Comparison of ENCODE assay signal across 10 mouse cellular contexts in the genomic region with DNA sequence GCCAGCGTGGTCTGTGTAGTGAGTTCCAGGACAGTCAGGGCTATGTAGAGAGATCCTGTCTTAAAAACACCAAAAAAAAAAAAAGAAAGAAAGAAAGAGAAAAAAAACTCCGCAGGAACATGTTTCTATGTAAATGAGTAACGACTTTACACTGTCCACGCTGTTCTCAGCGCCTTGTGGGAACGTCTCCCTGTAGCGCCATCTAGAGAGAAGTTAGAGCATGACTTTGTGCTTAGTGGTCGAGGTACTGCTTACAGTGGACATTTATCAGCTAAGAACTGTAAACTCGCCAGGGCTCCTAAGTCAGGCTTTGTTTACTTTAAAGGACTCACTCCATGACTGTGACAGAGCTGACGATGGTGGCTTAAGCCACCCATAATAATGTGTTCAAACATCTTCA. TPM values are rescaled to one million over a fixed set of nuclear protein-coding genes. Genes with fewer than 3 reads are reported as not detected.
DNase-seq lines count a peak whose midpoint lies in the region; ATAC-seq and TF ChIP-seq lines count a peak whose summit lies in the region.
"Had no signal": no experiment of that assay in that cellular context is flagged by ENCODE, and none has a peak within 500 bp of the region (broad histone marks: within the 10 kb centered on the region; RNA-seq: fewer than 3 reads in every experiment).

No protein-coding gene starts in this region.

- H3K36me3 ChIP-seq in kidney, adult 2 months (ENCODE audit: control insufficient read depth, insufficient read depth, low read length), result peaks cover 5% of the 10 kb centered on the region; the same call in 1 of the 2 replicates
- peaks cover 79% of the 10 kb centered on the region for H3K36me3 ChIP-seq in kidney, embryonic 14.5 days (ENCODE audit: control insufficient read depth, insufficient read depth, low read length)
- H3K36me3 ChIP-seq in midbrain, postnatal 0 days (ENCODE audit: insufficient read depth, low read length), result peaks cover 69% of the 10 kb centered on the region
- peaks cover 93% of the 10 kb centered on the region for H3K36me3 ChIP-seq in midbrain, embryonic 13.5 days

- no peaks in the 10 kb centered on the region for H3K9me3 ChIP-seq in kidney, embryonic 14.5 days (ENCODE audit: control insufficient read depth, low read length)
- H3K9me3 ChIP-seq in midbrain, postnatal 0 days (ENCODE audit: low read length), result no peaks in the 10 kb centered on the region
- no peaks in the 10 kb centered on the region for H3K9me3 ChIP-seq in midbrain, embryonic 13.5 days

- no peak for TF ChIP-seq POLR2A in kidney, adult 2 months (IDR thresholded peaks at IDR 0.05; ENCODE audit: low read depth, low read length)

- ATAC-seq in kidney, embryonic 14.5 days (ENCODE audit: low FRiP score, low TSS enrichment), result no peak
- no peak for ATAC-seq in midbrain, postnatal 0 days (ENCODE audit: low FRiP score)
- ATAC-seq in midbrain, embryonic 13.5 days, result no peak
- peak; percentile 59 for ATAC-seq in megakaryocyte-erythroid progenitor cell, adult 5-6 weeks (replicated peaks; ENCODE audit: low FRiP score, low TSS enrichment, poor library complexity, severe bottlenecking)
- ATAC-seq: forebrain, embryonic 16.5 days had no signal

- no peak overlapping the region for H3K4me3 ChIP-seq in kidney, adult 2 months (ENCODE audit: insufficient read depth, low read depth, low read length)
- no peak overlapping the region for H3K4me3 ChIP-seq in kidney, embryonic 14.5 days (ENCODE audit: low read length)
- no peak overlapping the region for H3K4me3 ChIP-seq in midbrain, postnatal 0 days (ENCODE audit: low read depth, low read length)
- no peak overlapping the region for H3K4me3 ChIP-seq in midbrain, embryonic 13.5 days (replicated peaks)

- H3K9ac ChIP-seq in kidney, embryonic 14.5 days (ENCODE audit: low read depth, low read length), result no peak overlapping the region
- H3K9ac ChIP-seq in midbrain, postnatal 0 days (replicated peaks; ENCODE audit: low read length, poor library complexity, severe bottlenecking), result no peak overlapping the region
- H3K9ac ChIP-seq in midbrain, embryonic 13.5 days (replicated peaks), result no peak overlapping the region

- no peak overlapping the region for H3K4me2 ChIP-seq in kidney, embryonic 14.5 days (replicated peaks; ENCODE audit: low read depth, low read length)
- no peak overlapping the region for H3K4me2 ChIP-seq in midbrain, postnatal 0 days (ENCODE audit: low read depth, low read length, poor library complexity, severe bottlenecking)
- H3K4me2 ChIP-seq in midbrain, embryonic 13.5 days (replicated peaks), result no peak overlapping the region

- H3K27ac ChIP-seq in kidney, adult 2 months (ENCODE audit: insufficient read depth, low read depth, low read length), result no peak overlapping the region
- no peak overlapping the region for H3K27ac ChIP-seq in kidney, embryonic 14.5 days (ENCODE audit: low read depth, low read length)
- H3K27ac ChIP-seq in midbrain, postnatal 0 days (ENCODE audit: low read depth, low read length), result no peak overlapping the region
- no peak overlapping the region for H3K27ac ChIP-seq in midbrain, embryonic 13.5 days

- DNase-seq in adrenal gland, postnatal 10 days, result peak; percentile 23
- DNase-seq in adrenal gland, postnatal 4 days (ENCODE audit: low spot score in 2 of 2), result no peak
- DNase-seq in kidney, adult 2 months, result peak; percentile 31
- peak; percentile 25 for DNase-seq in midbrain, postnatal 0 days (ENCODE audit: low spot score)
- no peak for DNase-seq in frontal cortex, postnatal 14 days (ENCODE audit: low spot score in 2 of 2)
- DNase-seq: kidney, adult 8-10 months had no signal

- TF ChIP-seq CTCF in kidney, adult 2 months (conservative IDR thresholded peaks at IDR 0.05; ENCODE audit: insufficient read depth, insufficient read length, low read depth, low read length), result peak; percentile 55
- TF ChIP-seq CTCF in midbrain, postnatal 0 days (IDR thresholded peaks at IDR 0.05), result peak; percentile 33

- no peaks in the 10 kb centered on the region for H3K27me3 ChIP-seq in kidney, adult 2 months (replicated peaks; ENCODE audit: control insufficient read depth, insufficient read depth, low read length)
- H3K27me3 ChIP-seq in kidney, embryonic 14.5 days (ENCODE audit: control insufficient read depth, insufficient read depth, low read length), result no peaks in the 10 kb centered on the region
- H3K27me3 ChIP-seq in midbrain, postnatal 0 days (ENCODE audit: insufficient read depth, low read length), result no peaks in the 10 kb centered on the region
- no peaks in the 10 kb centered on the region for H3K27me3 ChIP-seq in midbrain, embryonic 13.5 days

- WGBS in kidney, adult 2 months, result 50% methylated on average over 10 of the region's 10 CpGs
- 80% methylated on average over 10 of the region's 10 CpGs for WGBS in kidney, embryonic 14.5 days
- 78% methylated on average over 10 of the region's 10 CpGs for WGBS in midbrain, postnatal 0 days
- WGBS in midbrain, embryonic 13.5 days, result 77% methylated on average over 10 of the region's 10 CpGs

- H3K4me1 ChIP-seq in kidney, adult 2 months (ENCODE audit: control insufficient read depth, insufficient read depth, low read length), result no peaks in the 10 kb centered on the region
- no peaks in the 10 kb centered on the region for H3K4me1 ChIP-seq in kidney, embryonic 14.5 days (ENCODE audit: control insufficient read depth, insufficient read depth, low read length)
- no peaks in the 10 kb centered on the region for H3K4me1 ChIP-seq in midbrain, postnatal 0 days (ENCODE audit: insufficient read depth, low read length)
- no peaks in the 10 kb centered on the region for H3K4me1 ChIP-seq in midbrain, embryonic 13.5 days (replicated peaks)

RNA-seq across cellular contexts. Expression of a gene that starts 14.2 kb away (rescaled TPM):
- total RNA-seq in adrenal gland, postnatal 10 days (2021), result 10 to 100 TPM; 64.5 to 71.2 TPM
- 10 to 100 TPM; 57.3 to 64.4 TPM for total RNA-seq in adrenal gland, postnatal 4 days (2021)
- 404 and 464 TPM in 2 replicates for polyA plus RNA-seq in kidney, adult 2 months (2012; rRNA removed)
- polyA plus RNA-seq in kidney, embryonic 14.5 days (2014; fragmentation: Nextera tagmentation; extraction: Ambion mirVana), result 18.2 and 31.6 TPM in 2 replicates
- 78.2 and 91.7 TPM in 2 replicates for total RNA-seq in midbrain, postnatal 0 days (2014; rRNA removed)
- 64.9 and 68.8 TPM in 2 replicates for polyA plus RNA-seq in midbrain, postnatal 0 days (2015; fragmentation: Nextera tagmentation; extraction: Ambion mirVana)
- 37.4 and 37.6 TPM in 2 replicates for polyA plus RNA-seq in midbrain, embryonic 13.5 days (2015; fragmentation: Nextera tagmentation; extraction: Ambion mirVana)
- 8.0 and 10.5 TPM in 2 replicates for total RNA-seq in megakaryocyte-erythroid progenitor cell, adult 5-6 weeks (2014; fragmentation: Nextera tagmentation)
- total RNA-seq in megakaryocyte-erythroid progenitor cell, adult 5-6 weeks (2017), result 14.2 and 21.4 TPM in 2 replicates

RNA-seq across cellular contexts. Expression of a gene that starts 16.7 kb away (rescaled TPM):
- 100 to 1,000 TPM in 1 of 2 experiments, 10 to 100 TPM in 1; 93.5 to 108 TPM for total RNA-seq in adrenal gland, postnatal 10 days (2021)
- total RNA-seq in adrenal gland, postnatal 4 days (2021), result 100 to 1,000 TPM in 1 of 2 experiments, 10 to 100 TPM in 1; 98.2 to 108 TPM
- polyA plus RNA-seq in kidney, adult 2 months (2012; rRNA removed), result 9.7 and 13.0 TPM in 2 replicates
- polyA plus RNA-seq in kidney, embryonic 14.5 days (2014; fragmentation: Nextera tagmentation; extraction: Ambion mirVana), result 111 and 175 TPM in 2 replicates
- 71.7 and 94.7 TPM in 2 replicates for total RNA-seq in midbrain, postnatal 0 days (2014; rRNA removed)
- polyA plus RNA-seq in midbrain, postnatal 0 days (2015; fragmentation: Nextera tagmentation; extraction: Ambion mirVana), result 109 and 119 TPM in 2 replicates
- 142 and 144 TPM in 2 replicates for polyA plus RNA-seq in midbrain, embryonic 13.5 days (2015; fragmentation: Nextera tagmentation; extraction: Ambion mirVana)
- total RNA-seq in megakaryocyte-erythroid progenitor cell, adult 5-6 weeks (2014; fragmentation: Nextera tagmentation), result 120 and 136 TPM in 2 replicates
- total RNA-seq in megakaryocyte-erythroid progenitor cell, adult 5-6 weeks (2017), result 318 and 319 TPM in 2 replicates

RNA-seq across cellular contexts. Expression of a gene that starts 17.0 kb away (rescaled TPM):
- 100 to 1,000 TPM; 103 to 111 TPM for total RNA-seq in adrenal gland, postnatal 10 days (2021)
- total RNA-seq in adrenal gland, postnatal 4 days (2021), result 100 to 1,000 TPM in 1 of 2 experiments, 10 to 100 TPM in 1; 95.2 to 101 TPM
- polyA plus RNA-seq in kidney, adult 2 months (2012; rRNA removed), result 37.7 and 40.9 TPM in 2 replicates
- 17.0 and 35.4 TPM in 2 replicates for polyA plus RNA-seq in kidney, embryonic 14.5 days (2014; fragmentation: Nextera tagmentation; extraction: Ambion mirVana)
- total RNA-seq in midbrain, postnatal 0 days (2014; rRNA removed), result 37.1 and 40.5 TPM in 2 replicates
- 15.9 TPM in 2 replicates for polyA plus RNA-seq in midbrain, postnatal 0 days (2015; fragmentation: Nextera tagmentation; extraction: Ambion mirVana)
- polyA plus RNA-seq in midbrain, embryonic 13.5 days (2015; fragmentation: Nextera tagmentation; extraction: Ambion mirVana), result 19.4 and 19.9 TPM in 2 replicates
- total RNA-seq in megakaryocyte-erythroid progenitor cell, adult 5-6 weeks (2014; fragmentation: Nextera tagmentation), result 46.5 and 56.5 TPM in 2 replicates
- total RNA-seq in megakaryocyte-erythroid progenitor cell, adult 5-6 weeks (2017), result 81.0 and 95.6 TPM in 2 replicates

Comparison
In these comparisons a context has a peak if more than half of its experiments do, and no peak if none do; other contexts are left out.
1. DNase-seq: peak in adrenal gland, postnatal 10 days (single experiment), kidney, adult 2 months (single experiment) and midbrain, postnatal 0 days (single experiment); none in adrenal gland, postnatal 4 days (0 of 2) and frontal cortex, postnatal 14 days (0 of 2).